Mouse (Mus musculus) G1E (cell line): ENCODE data around the gene Polr3b.

Experiments
- CTCF ChIP-seq: IDR thresholded peaks from 2 replicates; pipeline ENCODE4 v1.5.1; 2012; ENCODE audit warnings: low read depth, low read length, inconsistent platforms, mixed read lengths
- GATA1 ChIP-seq: IDR thresholded peaks from 2 replicates; pipeline ENCODE4 v1.6.1; 2012; ENCODE audit warnings: borderline replicate concordance, low read length, inconsistent platforms, mixed read lengths

- TF ChIP-seq CTCF (no peak), GATA1 (no peak)
Observed at GRCm38 (mm10) chr10:84654029-84654428, 31.9 kb downstream of the Polr3b start.
